ENCODE assay signal across 7 mouse cellular contexts in genomic region chr2:117479244-117480009, GRCm38 (mm10).
A peak's percentile ranks its signal among the peaks of the same experiment; 100 is the strongest.
DNase-seq lines count a peak whose midpoint lies in the region; ATAC-seq and TF ChIP-seq lines count a peak whose summit lies in the region.
"Not testable (repeated sequence)": the region's sequence is repeated elsewhere in the genome, so short reads cannot be mapped to it uniquely, and the experiment has no call there.

No protein-coding gene starts in this region.

- not testable (repeated sequence) for H3K27ac ChIP-seq in forebrain, embryonic 13.5 days; forebrain, postnatal 0 days (ENCODE audit: low read depth, low read length); midbrain, embryonic 16.5 days (ENCODE audit: low read length)
- peak overlapping the region; percentile 6; the same call in 1 of the 2 replicates for H3K27ac ChIP-seq in hindbrain, embryonic 15.5 days (replicated peaks)

- not testable (repeated sequence) for H3K27me3 ChIP-seq in forebrain, embryonic 13.5 days; forebrain, postnatal 0 days (ENCODE audit: insufficient read depth, low read length); hindbrain, embryonic 15.5 days; midbrain, embryonic 16.5 days (ENCODE audit: control insufficient read depth, insufficient read depth, low read depth, low read length)

- ATAC-seq in forebrain, embryonic 13.5 days: peak; percentile 55; the same call in 1 of the 2 replicates
- peak; percentile 89 for ATAC-seq in forebrain, postnatal 0 days
- ATAC-seq in hindbrain, embryonic 15.5 days (ENCODE audit: low FRiP score, low read depth): peak; percentile 87; the same call in 1 of the 2 replicates
- ATAC-seq in midbrain, embryonic 16.5 days: peak; percentile 62

- H3K4me1 ChIP-seq in forebrain, embryonic 13.5 days; forebrain, postnatal 0 days (ENCODE audit: insufficient read depth); hindbrain, embryonic 15.5 days (replicated peaks); midbrain, embryonic 16.5 days (ENCODE audit: control insufficient read depth, insufficient read depth, low read length): not testable (repeated sequence)

- H3K9me3 ChIP-seq in forebrain, embryonic 13.5 days (replicated peaks); forebrain, postnatal 0 days (ENCODE audit: low read length); hindbrain, embryonic 15.5 days; midbrain, embryonic 16.5 days (replicated peaks; ENCODE audit: control insufficient read depth, low read length, poor library complexity, severe bottlenecking): not testable (repeated sequence)

- not testable (repeated sequence) for H3K4me2 ChIP-seq in forebrain, embryonic 13.5 days; forebrain, postnatal 0 days (ENCODE audit: low read depth); midbrain, embryonic 16.5 days (ENCODE audit: low read length)
- peak overlapping the region; percentile 17; the same call in 1 of the 2 replicates for H3K4me2 ChIP-seq in hindbrain, embryonic 15.5 days

- intact Hi-C loops in left cerebral cortex, postnatal 4 days (cut with DNase I): not testable (repeated sequence)

- DNase-seq in cerebellum, postnatal 14 days: peak; percentile 15 to 18
- peak; percentile 39 for DNase-seq in forebrain, postnatal 0 days
- DNase-seq in left cerebral cortex, postnatal 4 days: peak; percentile 12
- DNase-seq in retina, postnatal 1 day: peak; percentile 61

- TF ChIP-seq CTCF in forebrain, postnatal 0 days (IDR thresholded peaks at IDR 0.05; ENCODE audit: low read depth): not testable (repeated sequence)

- not testable (repeated sequence) for H3K36me3 ChIP-seq in forebrain, embryonic 13.5 days (ENCODE audit: poor library complexity, severe bottlenecking); forebrain, postnatal 0 days (ENCODE audit: insufficient read depth); hindbrain, embryonic 15.5 days; midbrain, embryonic 16.5 days (ENCODE audit: control insufficient read depth, insufficient read depth, low read length)

- H3K9ac ChIP-seq in forebrain, embryonic 13.5 days; forebrain, postnatal 0 days; hindbrain, embryonic 15.5 days; midbrain, embryonic 16.5 days (ENCODE audit: low read depth, low read length): not testable (repeated sequence)

- not testable (repeated sequence) for H3K4me3 ChIP-seq in forebrain, embryonic 13.5 days; forebrain, postnatal 0 days (ENCODE audit: low read depth, low read length); hindbrain, embryonic 15.5 days; midbrain, embryonic 16.5 days (ENCODE audit: low read depth, low read length)

- WGBS in forebrain, embryonic 13.5 days: 80% methylated on average over 16 of the region's 16 CpGs
- 51% methylated on average over 15 of the region's 16 CpGs for WGBS in forebrain, postnatal 0 days
- 60% methylated on average over 16 of the region's 16 CpGs for WGBS in hindbrain, embryonic 15.5 days
- WGBS in midbrain, embryonic 16.5 days: 73% methylated on average over 14 of the region's 16 CpGs
